Mouse (Mus musculus) left cerebral cortex, adult 18-20 months (tissue): ENCODE measurements at regions not wholly inside any gene's neighbourhood (a gene's known extent, or its start where the extent isn't known, plus 50 kb on each side); places are given as distances from the start of the nearest gene placed in this dataset.

Experiments
- DNase-seq, 2 experiments: peaks; one replicate each; pipeline ENCODE4 v3.0.0; 2021 to 2022; ENCODE audit warnings: low spot score in 2 of 2, mixed read lengths in 1 of 2

DNA sequence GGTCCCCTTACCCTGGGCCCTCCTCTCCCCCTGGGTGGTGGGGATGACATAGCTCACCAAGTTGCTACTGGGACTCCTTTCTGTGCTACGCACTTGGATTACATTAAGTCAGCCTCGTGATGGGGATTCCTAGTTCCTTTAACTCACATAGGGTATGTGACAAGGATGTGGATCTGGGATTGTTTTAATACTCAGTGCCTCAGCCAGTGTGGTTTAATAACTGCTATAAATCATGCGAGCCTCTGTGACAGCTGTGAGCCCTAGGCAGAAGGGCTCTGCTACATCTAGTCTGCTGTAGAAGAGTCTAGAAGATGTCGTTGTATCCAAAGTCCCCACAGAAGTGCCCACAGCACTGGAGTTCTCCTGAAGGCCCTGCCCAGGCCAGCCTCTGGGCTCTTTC lies 796.5 kb upstream of the Car8 start:
- no peak for DNase-seq

GRCm38 (mm10) chr4:9034280-9034679 lies 795.4 kb upstream of the Car8 start:
- DNase-seq = no peak

DNA sequence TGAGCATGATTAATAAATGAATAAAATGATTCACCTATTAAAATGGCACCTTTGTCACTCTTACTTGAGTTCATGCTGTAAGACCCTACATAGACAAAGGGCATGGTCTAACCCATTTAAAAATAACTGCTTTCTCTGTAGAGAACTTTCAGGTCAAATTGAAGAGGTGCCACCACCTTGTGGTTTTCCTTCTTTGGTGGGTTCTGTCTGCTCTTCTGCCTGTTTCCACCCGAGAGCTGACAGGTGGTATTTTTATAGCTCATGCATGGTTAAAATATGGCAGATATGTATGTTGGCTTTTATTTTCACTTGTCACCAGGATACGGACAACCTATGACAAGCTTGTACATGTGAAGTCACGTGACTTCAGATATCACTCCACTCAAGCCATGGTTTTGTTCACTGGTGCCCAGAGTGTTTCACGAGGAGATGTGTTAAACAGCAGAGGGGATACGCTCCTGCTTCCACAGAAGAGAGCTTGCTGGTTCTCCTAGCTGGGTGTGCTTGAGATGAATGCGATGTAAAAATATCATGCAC lies 794.3 kb upstream of the Car8 start:
- DNase-seq = no peak

- DNase-seq = no peak
Measured at GRCm38 (mm10) chr4:9031634-9032033, 792.8 kb upstream of the Car8 start.

DNA sequence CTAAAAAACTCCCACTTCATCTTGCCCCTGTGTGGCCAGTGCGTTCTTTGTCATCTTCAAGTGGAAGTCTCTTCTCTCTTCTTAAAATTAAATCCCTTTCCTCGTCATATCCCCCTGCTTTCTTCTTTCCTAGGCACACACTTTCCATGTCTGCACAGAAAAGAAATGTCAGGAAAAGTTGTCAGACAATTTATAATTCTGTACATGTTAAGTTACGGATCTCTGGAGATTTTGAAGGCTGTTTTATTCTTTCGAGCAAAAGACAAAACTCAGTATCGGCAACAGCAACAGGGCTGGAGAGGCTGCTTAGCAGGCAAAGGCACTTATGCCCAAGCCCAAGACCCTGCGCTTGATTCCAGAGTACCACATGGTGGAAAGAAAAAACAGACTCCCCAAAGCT lies 790.1 kb upstream of the Car8 start:
- DNase-seq = no peak

DNA sequence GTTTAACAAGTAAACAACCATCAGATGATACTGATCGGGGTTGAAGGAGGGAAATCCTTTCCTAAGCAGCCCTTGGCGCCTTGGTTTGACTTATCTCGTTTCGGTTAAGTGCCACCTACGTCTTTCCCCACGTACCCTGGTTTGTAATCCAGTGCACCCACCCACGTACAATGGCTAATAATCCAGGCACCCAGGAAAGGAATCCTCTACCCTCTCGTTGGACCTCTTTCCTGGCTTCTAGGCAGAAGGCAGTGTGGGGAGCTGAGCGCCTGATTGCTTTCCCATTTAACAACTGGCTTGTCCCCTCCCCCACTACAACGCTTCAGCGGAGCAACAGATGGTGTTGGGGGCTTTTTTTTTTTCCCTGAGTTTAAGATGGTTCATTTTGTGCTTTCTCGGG lies 789.6 kb upstream of the Car8 start:
- peak; percentile 27 to 42 for DNase-seq

GRCm38 (mm10) chr4:9027798-9028404 lies 789.1 kb upstream of the Car8 start:
- peak; percentile 86 to 93 for DNase-seq

DNA sequence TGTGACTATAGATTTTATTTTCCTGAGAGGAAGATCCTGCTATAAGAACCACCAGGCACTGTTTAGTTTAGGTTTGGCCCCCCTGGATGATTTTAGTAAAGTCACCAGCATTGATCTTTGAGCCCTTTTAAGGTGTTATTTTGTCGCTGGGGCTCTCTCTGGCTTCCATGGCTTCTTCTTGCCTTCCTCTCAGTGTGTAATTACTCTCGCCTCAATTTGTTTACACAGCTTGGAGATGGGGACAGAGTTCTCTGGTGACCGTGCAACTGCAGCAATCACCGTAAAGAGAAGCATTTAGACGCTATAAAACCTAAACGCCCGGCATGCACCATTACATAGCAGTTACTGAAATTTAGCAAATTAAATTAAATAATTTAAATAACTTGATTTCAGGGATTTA lies 788.5 kb upstream of the Car8 start:
- no peak for DNase-seq

- DNase-seq = no peak
Measured at GRCm38 (mm10) chr4:9026841-9027240, 788.0 kb upstream of the Car8 start.

- no peak for DNase-seq
Measured at GRCm38 (mm10) chr4:9025821-9026470, 787.1 kb upstream of the Car8 start.

- DNase-seq = no peak
Measured at GRCm38 (mm10) chr4:9024216-9024925, 785.5 kb upstream of the Car8 start.

DNA sequence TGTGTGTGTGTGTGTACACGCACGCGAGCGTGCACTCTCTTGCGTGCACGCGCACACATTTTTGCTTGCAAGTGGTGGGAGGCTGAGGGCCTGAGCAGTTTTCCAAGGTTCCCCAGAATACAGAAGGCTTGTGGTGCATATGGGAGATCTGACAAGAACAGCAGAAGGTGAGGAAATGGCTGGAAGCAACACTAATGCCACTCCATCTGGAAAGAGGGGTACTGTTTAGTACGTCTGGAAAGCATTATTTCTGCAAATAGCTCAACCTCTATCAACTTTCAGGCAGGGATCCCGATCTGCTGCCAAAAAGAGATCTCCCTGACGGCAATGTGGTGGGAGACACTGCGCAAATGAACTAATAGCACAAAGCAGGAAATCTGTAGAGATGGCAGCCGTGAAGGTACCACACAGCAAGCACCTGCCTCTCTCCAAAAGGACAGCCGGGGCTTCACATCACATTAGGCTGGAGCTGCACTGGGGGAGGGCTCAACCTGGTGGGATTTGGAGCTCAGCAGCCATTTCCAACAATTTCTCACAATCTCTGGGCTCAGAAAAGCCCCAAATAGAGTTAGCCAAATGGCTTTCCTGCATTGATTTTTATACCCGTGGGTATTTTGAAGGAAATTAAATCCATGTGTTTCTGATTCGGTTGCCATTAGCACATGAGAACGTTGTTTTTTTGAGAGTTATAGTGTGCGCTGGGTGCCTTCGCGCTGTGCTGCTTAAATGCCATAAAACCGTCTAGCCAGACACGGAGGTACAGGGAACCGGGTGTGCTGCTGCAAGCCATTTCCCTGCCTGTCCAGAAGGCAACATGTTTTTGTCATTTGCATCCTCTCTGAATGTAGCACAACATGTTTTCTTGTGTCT lies 780.6 kb upstream of the Car8 start:
- DNase-seq = no peak

DNA sequence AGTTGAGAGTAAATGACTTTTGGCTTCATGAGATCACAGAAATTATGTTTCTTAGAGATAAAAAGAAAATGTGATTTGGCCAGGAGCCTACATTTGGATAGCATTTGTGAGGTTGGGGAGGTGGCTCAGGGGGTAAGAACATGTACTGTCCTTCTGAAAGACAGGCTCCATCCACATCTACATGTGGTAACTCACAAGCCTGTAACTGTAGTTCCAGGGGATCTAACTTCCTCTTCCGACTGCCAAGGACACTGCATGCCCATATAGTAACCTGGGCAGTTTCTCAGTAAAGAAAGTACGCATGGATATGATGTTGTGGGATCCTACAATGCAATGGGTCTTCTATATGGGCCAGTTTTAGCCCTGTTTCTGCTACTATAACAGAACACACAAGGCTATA lies 779.4 kb upstream of the Car8 start:
- no peak for DNase-seq

- no peak for DNase-seq
Measured at GRCm38 (mm10) chr4:9016504-9017040, 777.7 kb upstream of the Car8 start.

DNA sequence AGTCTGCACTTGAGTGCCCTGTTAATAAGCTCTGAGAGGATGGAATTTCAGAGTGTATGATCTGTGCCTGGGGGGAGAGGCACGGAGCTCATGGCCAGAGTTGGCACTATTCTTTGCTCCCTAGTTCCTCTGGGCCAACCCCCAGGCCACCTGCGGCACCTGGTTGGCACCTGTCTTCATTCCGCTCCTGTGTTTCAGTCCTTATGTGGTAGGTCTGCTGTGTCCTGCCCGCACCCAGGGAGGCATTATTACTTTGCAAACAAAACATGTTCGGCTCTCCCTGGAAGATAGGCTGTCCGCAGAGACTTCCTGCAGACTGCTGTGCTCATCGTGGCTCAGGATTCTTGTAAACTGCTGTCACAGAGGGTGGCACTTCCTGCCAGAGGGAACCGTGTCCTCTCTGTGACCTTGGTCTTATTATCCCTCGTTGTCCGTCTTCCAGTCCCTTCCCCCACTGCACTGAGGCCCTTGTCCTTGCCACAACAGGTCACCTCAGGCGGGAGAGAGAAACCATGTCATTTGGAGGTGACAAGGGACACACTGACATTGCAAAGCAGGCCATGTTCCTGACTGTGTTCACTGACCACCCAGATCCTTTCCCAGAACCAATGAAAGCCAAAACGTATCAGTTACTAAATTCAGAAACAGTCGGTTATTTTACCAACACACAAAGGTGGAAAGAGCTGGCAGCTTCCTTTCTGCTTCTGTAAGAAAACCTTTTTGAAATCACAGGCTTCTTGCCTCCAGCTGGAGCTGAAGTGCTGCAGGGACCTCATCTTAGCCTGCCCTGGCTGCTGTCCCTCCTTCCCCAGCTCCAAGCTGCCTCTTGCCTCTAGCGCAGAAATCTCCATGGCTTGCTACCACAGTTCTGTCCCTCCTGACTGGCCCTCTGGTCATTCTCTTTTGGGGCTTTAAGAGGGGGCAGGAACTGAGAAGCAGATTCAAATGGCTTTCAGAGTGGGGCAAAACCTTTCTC lies 777.0 kb upstream of the Car8 start:
- DNase-seq = no peak

- no peak for DNase-seq
Measured at GRCm38 (mm10) chr4:9014986-9015385, 776.1 kb upstream of the Car8 start.

DNA sequence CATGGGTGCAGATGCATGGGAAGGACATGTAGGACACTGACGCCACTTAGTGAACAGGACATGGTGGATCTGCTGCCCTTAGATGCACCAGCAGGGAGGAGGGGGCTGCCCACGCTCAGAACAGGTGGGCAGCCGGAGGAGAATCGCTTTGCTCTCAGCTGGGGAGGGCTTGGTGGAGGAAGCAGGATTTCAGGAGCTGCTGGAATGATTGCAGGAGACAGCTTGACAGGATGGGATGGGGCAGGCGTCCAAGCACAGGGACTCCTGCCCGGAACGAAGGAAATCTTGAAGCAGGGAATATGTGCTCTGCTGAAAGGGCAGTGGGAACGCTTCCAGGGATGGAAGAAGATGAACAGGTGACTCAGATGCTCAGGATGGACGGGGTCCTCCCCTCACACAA lies 773.9 kb upstream of the Car8 start:
- peak in 1 of 2 experiments; percentile 7 for DNase-seq

GRCm38 (mm10) chr4:9011952-9012351 lies 773.1 kb upstream of the Car8 start:
- DNase-seq = no peak

DNA sequence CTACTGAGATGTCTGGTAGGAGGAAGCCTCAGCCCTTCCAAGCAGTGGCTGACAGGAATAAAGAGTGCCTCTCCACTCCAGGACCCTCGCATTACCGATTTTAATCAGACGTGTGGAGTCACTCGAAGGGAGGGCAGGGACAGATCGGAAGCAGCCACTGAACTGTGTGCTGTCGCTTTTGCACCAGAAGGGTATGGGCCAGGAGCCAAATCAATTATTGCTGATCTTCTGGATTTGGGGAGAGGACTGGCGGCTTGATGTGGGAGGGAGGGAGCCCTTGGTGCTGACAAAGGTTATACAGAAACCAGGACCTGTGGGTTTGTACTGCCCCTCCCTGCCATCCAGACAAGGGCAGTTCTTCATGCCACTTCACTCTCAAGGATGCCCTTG lies 772.3 kb upstream of the Car8 start:
- DNase-seq = no peak
